Mouse (Mus musculus): ENCODE results near the gene Cntnap1.

- TF ChIP-seq CTCF (IDR thresholded peaks at IDR 0.05; ENCODE audit: extremely low read depth, insufficient read depth, insufficient read length, insufficient replicate concordance) = no peak
- no peak for TF ChIP-seq POLR2A (IDR thresholded peaks at IDR 0.05; ENCODE audit: low read depth, low read length)
Observed at GRCm38 (mm10) chr11:101182771-101183517, 12.6 kb downstream of the Cntnap1 start.
